Mouse (Mus musculus): ENCODE results near the gene Bicral.
A peak's percentile ranks its signal among the peaks of the same experiment; 100 is the strongest.

Bicral gene

GRCm38 (mm10) chr17:46843716-46844115 lies 14.6 kb downstream of the Bicral start:
- no peak for DNase-seq (ENCODE audit: low spot score in 2 of 2)

GRCm38 (mm10) chr17:46843022-46843421 lies 15.3 kb downstream of the Bicral start:
- no peak for DNase-seq (ENCODE audit: low spot score in 2 of 2)

DNA sequence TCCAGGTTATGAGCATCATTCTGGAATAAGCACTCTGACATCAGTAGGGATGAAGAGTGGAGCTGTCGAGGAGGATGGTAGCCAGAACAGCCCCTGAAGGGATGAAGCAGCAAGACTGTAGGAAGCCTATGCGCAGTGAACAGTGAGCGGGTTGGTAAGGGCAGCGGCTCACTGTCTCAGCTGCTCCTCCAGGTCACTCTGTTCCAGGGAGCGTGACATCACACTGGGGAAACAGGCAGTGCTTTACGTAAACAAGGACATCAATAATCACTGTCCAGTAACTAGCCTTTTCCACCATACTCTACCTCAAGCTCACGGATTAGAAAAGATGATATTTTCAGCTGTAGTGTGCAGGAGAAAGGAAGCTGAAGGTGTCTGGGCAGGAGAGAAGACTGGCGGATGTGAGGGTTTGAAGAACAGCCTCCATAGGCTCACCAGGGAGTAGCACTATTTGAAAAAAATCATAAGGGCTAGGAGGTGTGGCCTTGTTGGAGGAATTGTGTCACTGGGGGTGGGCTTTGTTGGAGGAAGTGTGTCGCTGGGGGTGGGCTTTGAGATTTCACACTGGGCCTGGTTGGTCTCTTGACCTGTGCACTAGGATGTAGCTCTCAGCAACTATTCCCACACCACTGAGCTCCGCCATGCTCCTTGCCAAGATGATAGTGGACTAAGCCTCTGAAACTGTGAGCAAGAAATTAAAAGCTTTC lies 17.8 kb downstream of the Bicral start:
- DNase-seq (ENCODE audit: low spot score in 2 of 2), result no peak

- no peak for DNase-seq (ENCODE audit: low spot score in 2 of 2)
Observed at GRCm38 (mm10) chr17:46838396-46838920, 19.8 kb downstream of the Bicral start.

GRCm38 (mm10) chr17:46837897-46838296 lies 20.4 kb downstream of the Bicral start:
- no peak for DNase-seq (ENCODE audit: low spot score in 2 of 2)

GRCm38 (mm10) chr17:46835093-46835715 lies 23.1 kb downstream of the Bicral start:
- DNase-seq (ENCODE audit: low spot score in 2 of 2), result peak in 1 of 2 experiments; percentile 42

GRCm38 (mm10) chr17:46832981-46833305 lies 25.3 kb downstream of the Bicral start:
- no peak for DNase-seq (ENCODE audit: low spot score in 2 of 2)

DNA sequence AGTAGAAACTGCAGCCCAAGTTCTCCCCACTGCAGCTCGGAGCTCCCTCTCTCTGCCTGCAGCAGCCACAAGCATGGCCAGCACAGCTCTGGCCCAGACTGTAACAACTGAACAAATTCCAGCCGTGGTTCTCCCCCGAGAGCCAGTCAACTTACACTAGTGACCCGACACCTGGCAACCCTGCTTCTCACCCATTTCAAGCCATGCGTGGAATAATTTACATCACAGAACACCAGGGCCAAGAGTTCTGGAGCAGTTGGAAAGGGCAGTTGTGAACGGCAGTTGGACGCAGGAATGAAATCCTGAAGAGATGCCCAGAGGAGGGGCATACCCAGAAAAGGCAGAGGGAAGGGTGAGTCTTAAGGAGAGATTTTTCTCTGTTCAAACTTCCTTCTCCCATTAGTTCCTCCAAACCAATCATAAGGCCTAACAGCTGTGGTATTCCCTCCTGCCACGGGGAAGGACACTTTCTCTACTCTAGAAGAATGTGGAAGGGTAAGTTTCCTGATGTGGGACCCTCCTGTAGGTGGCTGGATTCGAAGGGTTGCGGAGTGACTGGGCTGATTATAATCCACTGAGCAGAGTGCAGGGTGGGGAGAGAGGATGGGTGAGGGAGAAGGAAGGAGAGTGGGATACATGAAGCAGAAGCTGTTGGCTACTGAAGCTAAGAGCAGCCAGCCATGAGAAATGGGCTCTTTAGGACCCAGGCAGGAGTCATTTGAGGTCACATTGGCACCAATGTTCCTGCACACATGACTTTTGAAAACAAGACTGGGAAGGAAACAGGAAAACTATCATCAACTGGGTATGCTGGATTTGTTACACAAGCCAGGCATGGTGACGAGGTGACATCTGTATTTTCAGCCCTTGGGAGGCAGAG lies 25.9 kb downstream of the Bicral start:
- no peak for DNase-seq (ENCODE audit: low spot score in 2 of 2)

DNA sequence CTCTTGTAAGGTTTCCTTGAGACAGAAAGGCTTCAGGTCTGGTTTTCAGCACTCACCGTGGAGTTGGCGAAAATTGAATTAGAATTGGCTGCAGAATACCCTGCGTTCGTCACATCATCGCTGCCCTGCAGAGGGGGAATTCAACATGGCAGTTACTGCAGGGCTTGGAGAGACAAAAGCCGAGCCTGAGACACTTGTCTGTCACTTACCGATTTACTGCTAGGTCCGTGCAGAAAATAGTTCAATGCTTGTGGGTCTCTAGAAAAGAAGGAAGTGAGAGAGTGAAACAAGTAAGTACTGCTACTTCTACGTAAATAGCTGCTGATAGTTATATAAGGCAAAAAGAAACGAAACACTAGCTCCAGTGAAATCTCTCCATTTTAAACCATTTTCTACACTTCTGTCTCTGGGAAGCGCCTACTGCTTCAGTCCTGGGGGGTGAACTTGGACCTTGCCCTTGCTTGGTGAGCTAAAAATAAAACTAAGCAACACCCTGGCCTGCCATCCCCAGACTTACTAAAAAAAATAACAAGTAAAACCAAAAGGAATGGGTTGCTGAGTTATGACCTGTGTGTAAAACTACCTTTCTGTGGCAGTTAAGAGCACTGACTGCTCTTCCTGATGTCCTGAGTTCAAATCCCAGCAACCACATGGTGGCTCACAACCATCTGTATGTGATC lies 28.3 kb downstream of the Bicral start:
- no peak for DNase-seq (ENCODE audit: low spot score in 2 of 2)

DNA sequence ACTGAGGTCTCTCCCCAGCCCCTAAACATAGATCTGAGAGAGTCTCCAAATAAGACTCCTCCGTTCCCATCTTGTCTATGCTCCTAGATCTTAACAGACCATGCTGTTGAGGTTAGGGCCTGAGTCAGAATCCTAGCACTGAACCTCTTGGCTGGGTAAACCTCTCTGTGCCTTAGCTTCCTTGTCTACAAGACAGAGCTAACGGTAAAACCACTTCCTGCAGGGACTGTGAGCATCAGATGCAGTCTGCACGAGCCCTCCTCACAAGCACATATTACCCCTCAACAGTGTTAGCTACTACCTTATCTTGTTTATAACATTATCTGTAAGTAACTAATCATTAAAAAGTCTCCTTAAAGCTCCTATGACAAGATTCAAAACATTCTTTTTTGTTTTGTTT lies 29.3 kb downstream of the Bicral start:
- no peak for DNase-seq (ENCODE audit: low spot score in 2 of 2)

DNA sequence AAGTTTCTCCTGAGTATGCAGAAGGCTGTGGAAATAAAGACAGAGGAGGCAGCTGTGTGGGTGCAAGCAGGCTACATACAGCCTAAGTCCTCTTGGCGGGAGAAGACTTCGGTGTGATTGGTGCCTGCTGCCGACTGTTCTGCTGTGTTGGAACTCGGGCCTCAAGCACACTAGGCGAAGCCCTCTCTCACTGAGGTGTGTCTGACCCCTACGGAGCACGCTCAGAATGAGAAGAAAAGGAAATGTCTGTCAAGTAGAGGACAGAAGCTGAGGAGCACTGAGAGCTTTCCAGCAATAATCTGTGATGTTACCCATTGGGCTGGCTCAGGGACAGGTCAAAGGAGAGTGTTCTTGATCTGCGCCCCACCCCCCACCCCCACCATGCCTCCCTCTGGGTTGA lies 35.2 kb downstream of the Bicral start:
- DNase-seq (ENCODE audit: low spot score in 2 of 2), result no peak

DNA sequence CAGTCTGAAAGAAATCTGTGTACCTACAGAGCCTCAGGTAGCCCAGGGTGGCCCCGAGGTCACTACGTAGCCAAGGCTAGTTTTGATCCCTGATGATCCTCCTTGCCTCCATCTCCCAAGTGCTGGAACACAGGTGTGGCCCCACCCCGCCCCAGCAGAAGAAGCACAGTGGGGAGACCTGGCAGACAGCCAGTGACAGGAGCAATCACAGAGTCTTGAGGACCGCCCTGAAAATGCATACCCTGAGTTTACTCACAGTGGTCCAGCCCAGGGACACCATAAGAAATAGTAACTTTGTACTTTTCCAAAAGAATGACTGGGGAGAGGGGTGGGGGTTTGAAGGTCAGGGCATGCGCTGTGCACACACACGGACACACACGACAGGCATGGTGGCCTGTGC lies 37.7 kb downstream of the Bicral start:
- DNase-seq (ENCODE audit: low spot score in 2 of 2), result no peak

DNA sequence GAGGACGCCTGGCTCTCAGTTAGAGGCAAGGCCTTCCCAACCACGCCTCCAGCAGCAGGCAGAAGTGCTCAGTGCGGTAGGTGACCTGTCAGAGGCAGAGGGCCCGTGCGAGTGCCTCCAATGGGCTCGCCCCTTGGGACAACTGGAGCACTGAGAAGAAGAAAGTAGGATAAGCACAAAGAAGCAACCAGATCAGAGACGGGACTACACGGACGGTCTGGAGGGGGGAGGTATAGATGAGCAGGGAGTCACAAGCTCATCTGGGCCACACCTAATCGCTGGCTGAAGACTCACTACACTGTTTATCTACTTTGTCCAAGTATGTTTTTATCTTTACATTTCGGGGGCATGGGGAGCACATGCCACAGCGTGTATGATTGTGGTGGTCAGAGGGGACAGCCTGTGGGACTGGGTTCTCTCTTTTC lies 40.5 kb downstream of the Bicral start:
- DNase-seq (ENCODE audit: low spot score in 2 of 2), result no peak

DNA sequence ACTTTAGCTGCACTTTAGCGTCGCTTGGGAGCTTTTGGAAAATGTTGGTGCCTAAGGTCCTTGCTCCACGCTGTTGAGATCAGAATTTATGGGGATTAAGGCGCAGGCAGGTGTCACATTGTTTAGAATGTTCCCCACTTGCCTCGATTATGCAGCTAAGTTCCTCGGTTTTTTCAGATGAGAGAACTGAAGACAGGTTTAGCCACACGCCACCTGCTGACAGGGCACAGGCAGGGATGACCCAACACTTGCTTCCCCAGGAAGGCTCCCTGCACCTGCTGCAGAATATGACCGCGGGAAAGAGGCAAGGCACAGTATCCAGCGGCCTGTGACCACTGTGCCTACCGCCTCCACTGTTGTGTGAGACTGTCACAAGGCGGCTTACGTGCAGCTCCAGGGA lies 42.0 kb downstream of the Bicral start:
- no peak for DNase-seq (ENCODE audit: low spot score in 2 of 2)

DNA sequence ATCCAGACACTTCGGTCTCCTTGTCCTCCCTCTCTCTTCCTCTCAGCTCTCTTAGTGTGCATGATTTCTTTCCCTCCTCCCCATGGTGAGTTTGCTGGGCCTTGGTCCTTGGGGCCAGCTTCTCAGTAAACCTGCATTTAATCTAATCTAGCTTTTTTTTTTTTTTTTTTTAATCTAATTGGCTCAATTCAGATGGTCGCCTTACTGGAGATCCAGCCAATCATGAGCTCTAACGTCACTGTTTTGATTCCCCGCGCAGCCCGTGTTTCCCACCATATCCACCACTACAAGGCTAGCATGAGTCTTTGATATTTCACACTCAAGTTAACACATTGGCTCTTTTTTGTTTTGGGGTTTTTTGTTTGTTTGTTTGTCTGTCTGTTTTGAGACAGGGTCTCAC lies 43.8 kb downstream of the Bicral start:
- no peak for DNase-seq (ENCODE audit: low spot score in 2 of 2)

DNA sequence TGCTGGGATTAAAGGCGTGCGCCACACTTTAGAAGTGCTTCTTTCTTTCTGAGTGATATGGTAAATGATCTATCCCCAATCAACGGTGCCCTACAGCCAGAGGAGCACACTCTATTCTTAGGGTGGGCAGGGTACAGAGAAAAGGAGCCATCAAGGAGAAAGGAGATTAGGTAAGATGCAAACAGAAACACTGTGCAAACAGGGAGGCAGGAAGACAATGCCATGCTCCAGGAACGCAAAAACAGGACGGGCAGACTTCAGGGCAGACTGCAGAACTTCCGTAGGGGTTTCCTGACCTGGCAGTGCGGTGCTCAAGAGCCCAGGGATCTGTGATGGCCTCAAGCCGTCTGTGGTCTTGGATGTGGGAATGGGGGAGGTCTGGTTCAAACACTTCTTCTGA lies 44.6 kb downstream of the Bicral start:
- DNase-seq (ENCODE audit: low spot score in 2 of 2), result no peak

DNA sequence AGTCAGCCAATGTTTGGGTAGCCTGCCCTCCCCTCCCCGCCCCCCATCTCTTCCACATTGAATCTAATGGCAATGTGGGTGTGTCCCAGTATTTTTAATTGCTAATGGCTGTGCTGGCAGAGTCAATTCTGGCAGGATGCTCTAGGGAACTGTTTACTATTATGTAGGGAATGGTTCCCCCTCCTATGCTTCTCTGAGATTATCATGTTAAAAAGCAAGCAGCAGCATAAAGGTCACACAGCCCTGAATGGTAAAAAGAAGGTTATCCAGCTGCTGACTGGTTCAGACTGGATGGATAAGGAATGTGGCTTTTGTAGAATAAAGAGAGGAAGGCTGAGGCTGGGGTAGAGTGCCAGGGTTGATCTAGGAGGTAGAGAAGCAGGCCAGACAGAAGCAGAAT lies 45.8 kb downstream of the Bicral start:
- no peak for DNase-seq (ENCODE audit: low spot score in 2 of 2)

- no peak for DNase-seq (ENCODE audit: low spot score in 2 of 2)
Observed at GRCm38 (mm10) chr17:46810672-46811071, 47.6 kb downstream of the Bicral start.

- no peak for DNase-seq (ENCODE audit: low spot score in 2 of 2)
Observed at GRCm38 (mm10) chr17:46809131-46809830, 49.0 kb downstream of the Bicral start.

DNA sequence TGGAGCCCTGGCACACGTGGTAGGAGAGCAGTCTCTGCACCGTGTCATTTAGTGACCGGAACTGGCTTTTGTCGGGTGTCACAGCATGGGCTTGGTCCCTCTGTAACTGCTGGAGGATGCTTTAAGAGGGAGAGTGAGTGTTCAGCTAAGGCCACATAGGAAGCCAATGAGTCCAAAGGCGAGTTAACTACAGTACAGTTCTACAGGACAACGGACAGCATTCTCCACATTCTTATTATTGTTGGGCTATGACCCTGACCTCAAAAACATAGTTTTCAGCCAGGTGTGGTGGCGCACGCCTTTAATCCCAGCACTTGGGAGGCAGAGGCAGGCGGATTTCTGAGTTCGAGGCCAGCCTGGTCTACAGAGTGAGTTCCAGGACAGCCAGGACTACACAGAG lies 49.9 kb downstream of the Bicral start:
- no peak for DNase-seq (ENCODE audit: low spot score in 2 of 2)

DNA sequence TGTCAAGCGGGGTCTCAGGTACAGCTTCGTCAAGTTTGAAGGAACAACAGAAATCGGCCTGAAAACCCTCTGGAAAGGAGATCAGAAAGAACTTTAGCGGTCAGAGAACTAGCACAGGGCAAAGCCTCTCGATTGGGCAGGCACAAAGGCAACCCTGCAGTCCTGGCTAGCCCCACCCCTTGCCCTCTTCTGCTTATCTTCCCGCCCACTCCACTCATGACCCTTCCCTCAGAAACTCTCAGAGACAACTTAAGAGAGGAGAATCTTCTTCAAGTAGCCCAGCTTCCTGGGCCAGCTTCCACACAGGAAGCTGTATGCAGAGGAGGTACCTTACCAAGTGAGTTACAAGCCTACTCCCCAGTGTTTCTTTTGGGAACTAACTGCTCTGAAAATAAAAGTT lies 56.5 kb downstream of the Bicral start:
- DNase-seq (ENCODE audit: low spot score in 2 of 2), result no peak
